Mouse (Mus musculus): ENCODE results near the gene Polg.
A peak's percentile ranks its signal among the peaks of the same experiment; 100 is the strongest.

Polg gene

GRCm38 (mm10) chr7:79463376-79464077 is 2.6 kb downstream of the Polg start:
- H3K36me3 ChIP-seq (ENCODE audit: control insufficient read depth, insufficient read depth, low read length, poor library complexity, severe bottlenecking): peaks cover 3% of the 10 kb centered on the region
- no peaks in the 10 kb centered on the region for H3K27me3 ChIP-seq (ENCODE audit: control insufficient read depth, insufficient read depth, low read length, poor library complexity, severe bottlenecking)
- DNase-seq (ENCODE audit: low read depth, low spot score): no peak

- H3K36me3 ChIP-seq (ENCODE audit: control insufficient read depth, insufficient read depth, low read length, poor library complexity, severe bottlenecking): peaks cover 7% of the 10 kb centered on the region
- H3K27me3 ChIP-seq (ENCODE audit: control insufficient read depth, insufficient read depth, low read length, poor library complexity, severe bottlenecking): no peaks in the 10 kb centered on the region
- no peak for DNase-seq (ENCODE audit: low read depth, low spot score)
These were observed 4.4 kb downstream of the Polg start for GRCm38 (mm10) chr7:79461721-79462120.

- no peak for DNase-seq (ENCODE audit: low read depth, low spot score)
- H3K27me3 ChIP-seq (ENCODE audit: control insufficient read depth, insufficient read depth, low read length, poor library complexity, severe bottlenecking): no peaks in the 10 kb centered on the region
- H3K36me3 ChIP-seq (ENCODE audit: control insufficient read depth, insufficient read depth, low read length, poor library complexity, severe bottlenecking): peaks cover 11% of the 10 kb centered on the region
These were observed 18.7 kb downstream of the Polg start for GRCm38 (mm10) chr7:79447486-79447885.

GRCm38 (mm10) chr7:79447048-79447447 is 19.1 kb downstream of the Polg start:
- H3K27me3 ChIP-seq (ENCODE audit: control insufficient read depth, insufficient read depth, low read length, poor library complexity, severe bottlenecking): no peaks in the 10 kb centered on the region
- peaks cover 7% of the 10 kb centered on the region for H3K36me3 ChIP-seq (ENCODE audit: control insufficient read depth, insufficient read depth, low read length, poor library complexity, severe bottlenecking)
- no peak for DNase-seq (ENCODE audit: low read depth, low spot score)

GRCm38 (mm10) chr7:79440035-79440434 is 26.1 kb downstream of the Polg start:
- no peak for DNase-seq (ENCODE audit: low read depth, low spot score)
- no peaks in the 10 kb centered on the region for H3K27me3 ChIP-seq (ENCODE audit: control insufficient read depth, insufficient read depth, low read length, poor library complexity, severe bottlenecking)
- no peaks in the 10 kb centered on the region; the same call in 1 of the 2 replicates for H3K36me3 ChIP-seq (ENCODE audit: control insufficient read depth, insufficient read depth, low read length, poor library complexity, severe bottlenecking)

GRCm38 (mm10) chr7:79428243-79428642 is 37.9 kb downstream of the Polg start:
- no peaks in the 10 kb centered on the region for H3K27me3 ChIP-seq (ENCODE audit: control insufficient read depth, insufficient read depth, low read length, poor library complexity, severe bottlenecking)
- DNase-seq (ENCODE audit: low read depth, low spot score): no peak
- H3K36me3 ChIP-seq (ENCODE audit: control insufficient read depth, insufficient read depth, low read length, poor library complexity, severe bottlenecking): no peaks in the 10 kb centered on the region

GRCm38 (mm10) chr7:79425804-79426203 is 40.4 kb downstream of the Polg start:
- H3K36me3 ChIP-seq (ENCODE audit: control insufficient read depth, insufficient read depth, low read length, poor library complexity, severe bottlenecking): no peaks in the 10 kb centered on the region
- DNase-seq (ENCODE audit: low read depth, low spot score): no peak
- H3K27me3 ChIP-seq (ENCODE audit: control insufficient read depth, insufficient read depth, low read length, poor library complexity, severe bottlenecking): no peaks in the 10 kb centered on the region

GRCm38 (mm10) chr7:79422876-79423275 is 43.3 kb downstream of the Polg start:
- DNase-seq (ENCODE audit: low read depth, low spot score): no peak
- no peaks in the 10 kb centered on the region for H3K27me3 ChIP-seq (ENCODE audit: control insufficient read depth, insufficient read depth, low read length, poor library complexity, severe bottlenecking)
- no peaks in the 10 kb centered on the region for H3K36me3 ChIP-seq (ENCODE audit: control insufficient read depth, insufficient read depth, low read length, poor library complexity, severe bottlenecking)

GRCm38 (mm10) chr7:79419950-79420349 is 46.2 kb downstream of the Polg start:
- peak; percentile 34 for DNase-seq (ENCODE audit: low read depth, low spot score)
- Histone ChIP-seq H3K27me3 (ENCODE audit: control insufficient read depth, insufficient read depth, low read length, poor library complexity, severe bottlenecking) (no peaks in the 10 kb centered on the region), H3K36me3 (ENCODE audit: control insufficient read depth, insufficient read depth, low read length, poor library complexity, severe bottlenecking) (no peaks in the 10 kb centered on the region)

GRCm38 (mm10) chr7:79414449-79415375 is 51.5 kb downstream of the Polg start:
- DNase-seq (ENCODE audit: low read depth, low spot score): no peak
- no peaks in the 10 kb centered on the region for H3K36me3 ChIP-seq (ENCODE audit: control insufficient read depth, insufficient read depth, low read length, poor library complexity, severe bottlenecking)
- H3K27me3 ChIP-seq (ENCODE audit: control insufficient read depth, insufficient read depth, low read length, poor library complexity, severe bottlenecking): no peaks in the 10 kb centered on the region

GRCm38 (mm10) chr7:79400296-79400695 is 65.9 kb downstream of the Polg start:
- DNase-seq (ENCODE audit: low read depth, low spot score): no peak
- Histone ChIP-seq H3K36me3 (ENCODE audit: control insufficient read depth, insufficient read depth, low read length, poor library complexity, severe bottlenecking) (no peaks in the 10 kb centered on the region), H3K27me3 (ENCODE audit: control insufficient read depth, insufficient read depth, low read length, poor library complexity, severe bottlenecking) (no peaks in the 10 kb centered on the region)

- H3K27me3 ChIP-seq (ENCODE audit: control insufficient read depth, insufficient read depth, low read length, poor library complexity, severe bottlenecking): no peaks in the 10 kb centered on the region
- no peaks in the 10 kb centered on the region for H3K36me3 ChIP-seq (ENCODE audit: control insufficient read depth, insufficient read depth, low read length, poor library complexity, severe bottlenecking)
- DNase-seq (ENCODE audit: low read depth, low spot score): no peak
These were observed 67.2 kb downstream of the Polg start for GRCm38 (mm10) chr7:79398971-79399370.

- DNase-seq (ENCODE audit: low read depth, low spot score): no peak
- Histone ChIP-seq H3K27me3 (ENCODE audit: control insufficient read depth, insufficient read depth, low read length, poor library complexity, severe bottlenecking) (no peaks in the 10 kb centered on the region), H3K36me3 (ENCODE audit: control insufficient read depth, insufficient read depth, low read length, poor library complexity, severe bottlenecking) (no peaks in the 10 kb centered on the region)
These were observed 67.7 kb downstream of the Polg start for GRCm38 (mm10) chr7:79398426-79398825.

- Histone ChIP-seq H3K27me3 (ENCODE audit: control insufficient read depth, insufficient read depth, low read length, poor library complexity, severe bottlenecking) (no peaks in the 10 kb centered on the region), H3K36me3 (ENCODE audit: control insufficient read depth, insufficient read depth, low read length, poor library complexity, severe bottlenecking) (no peaks in the 10 kb centered on the region)
- no peak for DNase-seq (ENCODE audit: low read depth, low spot score)
These were observed 68.7 kb downstream of the Polg start for GRCm38 (mm10) chr7:79397446-79397963.

Measured in splenic B cell, adult 2 months (primary cell).